Comparison of ENCODE assay signal across 17 mouse cellular contexts in genomic region chr4:141200906-141201305, GRCm38 (mm10). TPM values are rescaled to one million over a fixed set of nuclear protein-coding genes. Genes with fewer than 3 reads are reported as not detected.
DNase-seq lines count a peak whose midpoint lies in the region; ATAC-seq and TF ChIP-seq lines count a peak whose summit lies in the region.
"Had no signal": no experiment of that assay in that cellular context is flagged by ENCODE, and none has a peak within 500 bp of the region (broad histone marks: within the 10 kb centered on the region; RNA-seq: fewer than 3 reads in every experiment).

No protein-coding gene starts in this region.

- no peak overlapping the region for H3K4me3 ChIP-seq in intestine, postnatal 0 days (ENCODE audit: low read depth, low read length)
- no peak overlapping the region for H3K4me3 ChIP-seq in intestine, embryonic 16.5 days (ENCODE audit: low read length)
- H3K4me3 ChIP-seq in lung, postnatal 0 days (ENCODE audit: low read depth, low read length): no peak overlapping the region
- no peak overlapping the region for H3K4me3 ChIP-seq in lung, adult 2 months (replicated peaks; ENCODE audit: extremely low read depth, low read depth, low read length)
- H3K4me3 ChIP-seq in stomach, embryonic 16.5 days (replicated peaks; ENCODE audit: low read length): no peak overlapping the region
- no peak overlapping the region for H3K4me3 ChIP-seq in forebrain, postnatal 0 days (ENCODE audit: low read depth, low read length)
- H3K4me3 ChIP-seq: forebrain, embryonic 12.5 days; midbrain, embryonic 12.5 days had no signal

- no peaks in the 10 kb centered on the region for H3K27me3 ChIP-seq in intestine, postnatal 0 days (replicated peaks; ENCODE audit: control insufficient read depth, insufficient read depth, low read length)
- no peaks in the 10 kb centered on the region for H3K27me3 ChIP-seq in intestine, embryonic 16.5 days (replicated peaks; ENCODE audit: control insufficient read depth, insufficient read depth, low read length)
- no peaks in the 10 kb centered on the region for H3K27me3 ChIP-seq in lung, postnatal 0 days (replicated peaks; ENCODE audit: insufficient read depth, low read length)
- H3K27me3 ChIP-seq in stomach, embryonic 16.5 days (ENCODE audit: control insufficient read depth, insufficient read depth, low read length): no peaks in the 10 kb centered on the region
- no peaks in the 10 kb centered on the region for H3K27me3 ChIP-seq in forebrain, postnatal 0 days (ENCODE audit: insufficient read depth, low read length)
- H3K27me3 ChIP-seq: forebrain, embryonic 12.5 days; midbrain, embryonic 12.5 days had no signal

- TF ChIP-seq EP300 in lung, postnatal 0 days (IDR thresholded peaks at IDR 0.05): no peak

- WGBS in intestine, postnatal 0 days: 63% methylated on average over 11 of the region's 11 CpGs
- 72% methylated on average over 11 of the region's 11 CpGs for WGBS in intestine, embryonic 16.5 days
- 49% methylated on average over 11 of the region's 11 CpGs for WGBS in lung, postnatal 0 days
- WGBS in lung, adult 2 months: 39% methylated on average over 11 of the region's 11 CpGs
- 64% methylated on average over 11 of the region's 11 CpGs for WGBS in stomach, embryonic 16.5 days
- 86% methylated on average over 11 of the region's 11 CpGs for WGBS in forebrain, postnatal 0 days

- H3K9ac ChIP-seq in intestine, postnatal 0 days (ENCODE audit: low read depth, low read length): no peak overlapping the region
- no peak overlapping the region for H3K9ac ChIP-seq in intestine, embryonic 16.5 days (ENCODE audit: low read depth, low read length)
- H3K9ac ChIP-seq in lung, postnatal 0 days (replicated peaks; ENCODE audit: low read depth): no peak overlapping the region
- no peak overlapping the region for H3K9ac ChIP-seq in stomach, embryonic 16.5 days (ENCODE audit: low read length)
- no peak overlapping the region for H3K9ac ChIP-seq in forebrain, postnatal 0 days
- H3K9ac ChIP-seq: forebrain, embryonic 12.5 days; lung, embryonic 14.5 days; midbrain, embryonic 12.5 days had no signal

- intact Hi-C loops in heart, postnatal 10 days (cut with DNase I): loop anchor here (5.0 kb wide), 1 partner anchor 59 kb away; no protein-coding TSS in a partner anchor

- H3K4me2 ChIP-seq in intestine, postnatal 0 days (replicated peaks; ENCODE audit: low read depth): no peak overlapping the region
- H3K4me2 ChIP-seq in intestine, embryonic 16.5 days (ENCODE audit: low read depth, low read length): no peak overlapping the region
- H3K4me2 ChIP-seq in lung, postnatal 0 days (replicated peaks; ENCODE audit: low read depth, low read length): no peak overlapping the region
- H3K4me2 ChIP-seq in stomach, embryonic 16.5 days (ENCODE audit: low read depth, low read length): no peak overlapping the region
- H3K4me2 ChIP-seq in forebrain, postnatal 0 days (ENCODE audit: low read depth): no peak overlapping the region
- H3K4me2 ChIP-seq: forebrain, embryonic 12.5 days; lung, embryonic 14.5 days; midbrain, embryonic 12.5 days had no signal

- no peak for DNase-seq in lung, postnatal 0 days (ENCODE audit: low spot score)
- DNase-seq in lung, adult 2 months: no peak
- peak; percentile 28 to 39 for DNase-seq in heart, postnatal 10 days
- no peak for DNase-seq in urinary bladder, postnatal 10 days (ENCODE audit: low spot score)
- DNase-seq in forebrain, postnatal 0 days: no peak
- DNase-seq: cerebellum, adult 9-10 months; gastrocnemius, postnatal 14 days; right cerebral cortex, postnatal 4 days had no signal

- peak overlapping the region; percentile 35; the same call in 1 of the 2 replicates for H3K27ac ChIP-seq in intestine, postnatal 0 days (ENCODE audit: low read depth, low read length)
- H3K27ac ChIP-seq in intestine, embryonic 16.5 days (ENCODE audit: low read length): no peak overlapping the region
- H3K27ac ChIP-seq in lung, postnatal 0 days (ENCODE audit: low read length): 0 out of 2 replicates have a peak overlapping the region, but pooled peaks have one; percentile 35
- peak overlapping the region; percentile 42; the same call in 1 of the 2 replicates for H3K27ac ChIP-seq in stomach, embryonic 16.5 days (ENCODE audit: low read length)
- H3K27ac ChIP-seq in forebrain, postnatal 0 days (ENCODE audit: low read depth, low read length): no peak overlapping the region
- H3K27ac ChIP-seq: forebrain, embryonic 12.5 days; hindbrain, postnatal 0 days; midbrain, embryonic 12.5 days had no signal

- no peak for TF ChIP-seq POLR2A in lung, adult 2 months (IDR thresholded peaks at IDR 0.05; ENCODE audit: borderline replicate concordance, extremely low read depth, low read depth, low read length)

- no peak for TF ChIP-seq CTCF in intestine, postnatal 0 days (IDR thresholded peaks at IDR 0.05; ENCODE audit: low read depth)
- 0 out of 2 replicates have a peak, but pooled peaks have one; percentile 5 for TF ChIP-seq CTCF in lung, postnatal 0 days (IDR thresholded peaks at IDR 0.05)
- TF ChIP-seq CTCF in lung, adult 2 months (IDR thresholded peaks at IDR 0.05; ENCODE audit: insufficient read depth, low read length): no peak
- TF ChIP-seq CTCF in forebrain, postnatal 0 days (IDR thresholded peaks at IDR 0.05; ENCODE audit: low read depth): no peak

- no peaks in the 10 kb centered on the region for H3K9me3 ChIP-seq in intestine, postnatal 0 days (ENCODE audit: control insufficient read depth)
- no peaks in the 10 kb centered on the region for H3K9me3 ChIP-seq in intestine, embryonic 16.5 days (ENCODE audit: control insufficient read depth, low read length)
- no peaks in the 10 kb centered on the region for H3K9me3 ChIP-seq in lung, postnatal 0 days (ENCODE audit: low read length)
- H3K9me3 ChIP-seq in stomach, embryonic 16.5 days (replicated peaks; ENCODE audit: control insufficient read depth, low read length): 0 out of 2 replicates have a peak, but pooled peaks cover 3% of the 10 kb centered on the region
- H3K9me3 ChIP-seq in forebrain, postnatal 0 days (ENCODE audit: low read length): no peaks in the 10 kb centered on the region
- H3K9me3 ChIP-seq: forebrain, embryonic 12.5 days; midbrain, embryonic 12.5 days had no signal

- no peak for ATAC-seq in intestine, postnatal 0 days
- no peak for ATAC-seq in intestine, embryonic 16.5 days
- 0 out of 2 replicates have a peak, but pooled peaks have one; percentile 35 for ATAC-seq in lung, postnatal 0 days
- ATAC-seq in stomach, embryonic 16.5 days (ENCODE audit: insufficient read depth, low FRiP score): no peak
- ATAC-seq in forebrain, postnatal 0 days: no peak
- ATAC-seq: activated CD4-positive, CD25-positive, alpha-beta regulatory T cell, adult 4 months; hindbrain, postnatal 0 days had no signal

- H3K4me1 ChIP-seq in intestine, postnatal 0 days (replicated peaks; ENCODE audit: control insufficient read depth, insufficient read depth, low read length): no peaks in the 10 kb centered on the region
- H3K4me1 ChIP-seq in intestine, embryonic 16.5 days (ENCODE audit: control insufficient read depth, insufficient read depth, low read length): 0 out of 2 replicates have a peak, but pooled peaks cover 2% of the 10 kb centered on the region
- H3K4me1 ChIP-seq in lung, postnatal 0 days (ENCODE audit: insufficient read depth, low read depth, low read length): no peaks in the 10 kb centered on the region
- 0 out of 2 replicates have a peak, but pooled peaks cover 3% of the 10 kb centered on the region for H3K4me1 ChIP-seq in lung, adult 2 months (ENCODE audit: control insufficient read depth, insufficient read depth, low read length)
- no peaks in the 10 kb centered on the region for H3K4me1 ChIP-seq in stomach, embryonic 16.5 days (ENCODE audit: control insufficient read depth, insufficient read depth, low read length)
- H3K4me1 ChIP-seq in forebrain, postnatal 0 days (ENCODE audit: insufficient read depth): no peaks in the 10 kb centered on the region
- H3K4me1 ChIP-seq: forebrain, embryonic 12.5 days; midbrain, embryonic 12.5 days had no signal

- H3K36me3 ChIP-seq in intestine, postnatal 0 days (ENCODE audit: control insufficient read depth, insufficient read depth): peaks cover 57% of the 10 kb centered on the region
- peaks cover 22% of the 10 kb centered on the region for H3K36me3 ChIP-seq in intestine, embryonic 16.5 days (ENCODE audit: control insufficient read depth, insufficient read depth, low read length)
- H3K36me3 ChIP-seq in lung, postnatal 0 days (ENCODE audit: insufficient read depth, low read length): peaks cover 15% of the 10 kb centered on the region
- H3K36me3 ChIP-seq in stomach, embryonic 16.5 days (ENCODE audit: control insufficient read depth, insufficient read depth, low read length): peaks cover 18% of the 10 kb centered on the region
- peaks cover 58% of the 10 kb centered on the region for H3K36me3 ChIP-seq in forebrain, postnatal 0 days (ENCODE audit: insufficient read depth)

RNA-seq across cellular contexts. Expression of gene Rsg1, which starts 12.8 kb away (rescaled TPM):
- 0.97 and 0.98 TPM in 2 replicates for polyA plus RNA-seq in intestine, postnatal 0 days (2015; fragmentation: Nextera tagmentation; extraction: Ambion mirVana)
- 4.2 and 5.1 TPM in 2 replicates for polyA plus RNA-seq in intestine, embryonic 16.5 days (2015; fragmentation: Nextera tagmentation; extraction: Ambion mirVana)
- polyA plus RNA-seq in lung, postnatal 0 days (2015; fragmentation: Nextera tagmentation; extraction: Ambion mirVana): 2.0 and 2.4 TPM in 2 replicates
- 1.9 and 3.7 TPM in 2 replicates for polyA plus RNA-seq in lung, adult 2 months (2012; rRNA removed)
- 1 to 10 TPM; 1.0 to 1.2 TPM for total RNA-seq in heart, postnatal 10 days (2021)
- polyA plus RNA-seq in stomach, embryonic 16.5 days (2015; fragmentation: Nextera tagmentation; extraction: Ambion mirVana): 5.5 and 5.6 TPM in 2 replicates
- 4.5 and 6.9 TPM in 2 replicates for total RNA-seq in forebrain, postnatal 0 days (2014; rRNA removed)
- 3.7 and 5.2 TPM in 2 replicates for polyA plus RNA-seq in forebrain, postnatal 0 days (2015; fragmentation: Nextera tagmentation; extraction: Ambion mirVana)

RNA-seq across cellular contexts. Expression of gene Arhgef19, which starts 38.4 kb away (rescaled TPM):
- 4.5 and 6.3 TPM in 2 replicates for polyA plus RNA-seq in intestine, postnatal 0 days (2015; fragmentation: Nextera tagmentation; extraction: Ambion mirVana)
- polyA plus RNA-seq in intestine, embryonic 16.5 days (2015; fragmentation: Nextera tagmentation; extraction: Ambion mirVana): 15.0 and 15.1 TPM in 2 replicates
- polyA plus RNA-seq in lung, postnatal 0 days (2015; fragmentation: Nextera tagmentation; extraction: Ambion mirVana): 2.9 and 3.8 TPM in 2 replicates
- 11.5 and 15.3 TPM in 2 replicates for polyA plus RNA-seq in lung, adult 2 months (2012; rRNA removed)
- total RNA-seq in heart, postnatal 10 days (2021): 10 to 100 TPM; 11.6 to 14.7 TPM
- 16.1 and 18.9 TPM in 2 replicates for polyA plus RNA-seq in stomach, embryonic 16.5 days (2015; fragmentation: Nextera tagmentation; extraction: Ambion mirVana)
- total RNA-seq in forebrain, postnatal 0 days (2014; rRNA removed): 0.95 and 1.6 TPM in 2 replicates
- 0.52 and 0.90 TPM in 2 replicates for polyA plus RNA-seq in forebrain, postnatal 0 days (2015; fragmentation: Nextera tagmentation; extraction: Ambion mirVana)
- total RNA-seq: MEL had no signal
- polyA plus RNA-seq: activated CD4-positive, CD25-positive, alpha-beta regulatory T cell, adult 4 months had no signal

RNA-seq across cellular contexts. Expression of gene Fbxo42, which starts 53.2 kb away (rescaled TPM):
- 11.6 and 14.3 TPM in 2 replicates for polyA plus RNA-seq in intestine, postnatal 0 days (2015; fragmentation: Nextera tagmentation; extraction: Ambion mirVana)
- 17.9 and 18.5 TPM in 2 replicates for polyA plus RNA-seq in intestine, embryonic 16.5 days (2015; fragmentation: Nextera tagmentation; extraction: Ambion mirVana)
- polyA plus RNA-seq in lung, postnatal 0 days (2015; fragmentation: Nextera tagmentation; extraction: Ambion mirVana): 11.1 and 12.7 TPM in 2 replicates
- 13.8 and 14.2 TPM in 2 replicates for polyA plus RNA-seq in lung, adult 2 months (2012; rRNA removed)
- total RNA-seq in heart, postnatal 10 days (2021): 10 to 100 TPM; 14.7 to 15.6 TPM
- polyA plus RNA-seq in stomach, embryonic 16.5 days (2015; fragmentation: Nextera tagmentation; extraction: Ambion mirVana): 18.3 and 22.0 TPM in 2 replicates
- 12.4 and 18.0 TPM in 2 replicates for total RNA-seq in forebrain, postnatal 0 days (2014; rRNA removed)
- polyA plus RNA-seq in forebrain, postnatal 0 days (2015; fragmentation: Nextera tagmentation; extraction: Ambion mirVana): 9.9 and 13.1 TPM in 2 replicates

Comparison
In these comparisons a context has a peak if more than half of its experiments do, and no peak if none do; other contexts are left out.
1. H3K27ac ChIP-seq: peak in intestine, postnatal 0 days (single experiment), lung, postnatal 0 days (single experiment) and stomach, embryonic 16.5 days (single experiment); none in intestine, embryonic 16.5 days (single experiment) and forebrain, postnatal 0 days (single experiment).
2. DNase-seq: peak in heart, postnatal 10 days (2 of 2); none in lung, postnatal 0 days (single experiment), lung, adult 2 months (single experiment), urinary bladder, postnatal 10 days (single experiment) and forebrain, postnatal 0 days (single experiment).